Mouse (Mus musculus): ENCODE results near the gene Cib4. TPM values are rescaled to one million over a fixed set of nuclear protein-coding genes. Genes with fewer than 3 reads are reported as not detected.

Gene Cib4
- total RNA-seq (2023), result not detected

GRCm38 (mm10) chr5:30545698-30546097 is at the start of gene Cib4:
Gene Cib4 (minus strand): TSS chr5:30545836.

GRCm38 (mm10) chr5:30587681-30588300 is 42.2 kb upstream of the Cib4 start, which contains the start of gene Kcnk3:
Gene Kcnk3 (plus strand): TSS chr5:30588170.

GRCm38 (mm10) chr5:30465861-30466260 is 79.8 kb downstream of the Cib4 start, which contains the start of gene 1700001C02Rik:
Gene 1700001C02Rik (plus strand): TSS chr5:30466047.

GRCm38 (mm10) chr5:30461821-30462220 is 83.8 kb downstream of the Cib4 start, which contains the start of gene Otof:
Gene Otof (minus strand): TSS chr5:30461932.

Other genes starting within 250 kb of the Cib4 start
- gene Otof, start 83.9 kb downstream of the Cib4 start, total RNA-seq (2023), result not detected
- not detected for gene 1700001C02Rik, start 79.8 kb downstream of the Cib4 start, total RNA-seq (2023)
- gene Kcnk3, start 42.3 kb upstream of the Cib4 start, total RNA-seq (2023), result under 1 TPM; 0.46 to 0.65 TPM
- 10 to 100 TPM; 37.8 to 40.8 TPM for gene Slc35f6, start 102.1 kb upstream of the Cib4 start, total RNA-seq (2023)
- 100 to 1,000 TPM; 197 to 229 TPM for gene Cenpa, start 120.9 kb upstream of the Cib4 start, total RNA-seq (2023)
- not detected for gene Dpysl5, start 165.7 kb upstream of the Cib4 start, total RNA-seq (2023)

Measured in B cell, adult 67 days (primary cell).